Mouse (Mus musculus) MN1 (cell line): ENCODE measurements at regions not wholly inside any gene's neighbourhood (a gene's known extent, or its start where the extent isn't known, plus 50 kb on each side); places are given as distances from the start of the nearest gene placed in this dataset.

Source experiments
- DNase-seq: peaks from one replicate; pipeline ENCODE4 v3.0.0-alpha.2; 2016; ENCODE audit warnings: low spot score

GRCm38 (mm10) chr2:103893159-103893740, 64.5 kb upstream of the Lmo2 start:
- no peak for DNase-seq

- no peak for DNase-seq
These were observed 64.0 kb upstream of the Lmo2 start for GRCm38 (mm10) chr2:103893805-103894204.

GRCm38 (mm10) chr2:103894981-103895676, 62.7 kb upstream of the Lmo2 start:
- DNase-seq, result no peak

- peak; percentile 40 for DNase-seq
These were observed 61.6 kb upstream of the Lmo2 start for GRCm38 (mm10) chr2:103896160-103896559.

GRCm38 (mm10) chr2:103896814-103897213, 61.0 kb upstream of the Lmo2 start:
- DNase-seq, result no peak

GRCm38 (mm10) chr2:103899713-103900112, 58.1 kb upstream of the Lmo2 start:
- no peak for DNase-seq

GRCm38 (mm10) chr2:103900384-103900783, 57.4 kb upstream of the Lmo2 start:
- DNase-seq, result no peak

GRCm38 (mm10) chr2:103901457-103901856, 56.3 kb upstream of the Lmo2 start:
- no peak for DNase-seq

GRCm38 (mm10) chr2:103902777-103903176, 55.0 kb upstream of the Lmo2 start:
- no peak for DNase-seq

- DNase-seq, result no peak
These were observed 52.1 kb upstream of the Lmo2 start for GRCm38 (mm10) chr2:103905681-103906080.

GRCm38 (mm10) chr2:103906581-103907184, 51.1 kb upstream of the Lmo2 start:
- no peak for DNase-seq
